Mouse (Mus musculus) heart, adult 2 months (tissue): Measurements from ENCODE around the gene Mogat2.

Experiments
- CTCF ChIP-seq: fragments of 200-600 bp; IDR thresholded peaks from 2 replicates; pipeline ENCODE4 v1.8.1; 2022; ENCODE audit warnings: antibody characterized with exemption, mild to moderate bottlenecking, moderate library complexity
- EP300 ChIP-seq: fragments of 200-500 bp; IDR thresholded peaks from 2 replicates; pipeline ENCODE4 v1.6.1; 2011; ENCODE audit warnings: low read depth, low read length, control low read depth; ENCODE audit not compliant: insufficient read depth

DNA sequence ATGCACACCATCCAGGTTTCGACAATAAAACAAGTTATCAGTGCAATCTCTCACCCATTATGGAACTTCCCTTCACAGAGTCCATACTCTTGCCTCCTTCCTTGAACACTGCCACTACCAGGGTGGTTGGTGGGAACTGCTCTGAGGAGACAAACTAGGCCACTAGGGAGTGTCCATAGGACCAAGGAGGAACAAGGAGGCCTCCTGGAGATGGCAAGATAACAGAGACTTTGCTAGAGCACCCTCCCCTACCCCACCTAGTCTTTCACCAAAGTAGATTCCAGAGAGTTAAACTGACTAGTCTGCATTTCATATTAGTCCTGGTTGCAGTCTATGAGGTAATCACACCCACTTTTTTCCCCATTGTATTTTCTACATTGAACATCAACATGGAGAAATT lies 58.3 kb downstream of the Mogat2 start:
- TF ChIP-seq CTCF (no peak), EP300 (no peak)
